Mouse (Mus musculus) forebrain, embryonic 16.5 days (tissue): ENCODE data around the gene Acap2. TPM values are rescaled to one million over a fixed set of nuclear protein-coding genes. Genes with fewer than 3 reads are reported as not detected.

Experiments used
- ATAC-seq: fragments of 200-750 bp; cut with Nextera tagmentation; 2 replicates; pipeline ENCODE4 v1.8.0; 2017; ENCODE audit warnings: mild to moderate bottlenecking, moderate library complexity
- H3K27ac ChIP-seq: fragments of 300-500 bp; sonication (generic); 2 replicates; pipeline ENCODE4 v1.5.1; 2014; ENCODE audit warnings: low read length, control low read depth
- H3K27me3 ChIP-seq: fragments of 300-500 bp; sonication (generic); replicated peaks from 2 replicates; pipeline ENCODE4 v1.6.1; 2014; ENCODE audit warnings: low read length; ENCODE audit not compliant: control insufficient read depth, insufficient read depth
- H3K36me3 ChIP-seq: fragments of 300-500 bp; sonication (generic); 2 replicates; pipeline ENCODE4 v1.6.1; 2014; ENCODE audit not compliant: control insufficient read depth, insufficient read depth
- H3K4me1 ChIP-seq: fragments of 300-500 bp; sonication (generic); replicated peaks from 2 replicates; pipeline ENCODE4 v1.6.1; 2014; ENCODE audit warnings: low read length; ENCODE audit not compliant: control insufficient read depth, insufficient read depth
- H3K4me2 ChIP-seq: fragments of 300-500 bp; sonication (generic); 2 replicates; pipeline ENCODE4 v1.6.1; 2014; ENCODE audit warnings: mild to moderate bottlenecking, low read length, control low read depth
- H3K4me3 ChIP-seq: fragments of 300-500 bp; sonication (generic); replicated peaks from 2 replicates; pipeline ENCODE4 v1.5.1; 2014; ENCODE audit warnings: mild to moderate bottlenecking, low read length, control low read depth
- H3K9ac ChIP-seq: fragments of 300-500 bp; sonication (generic); replicated peaks from 2 replicates; pipeline ENCODE4 v1.6.1; 2014; ENCODE audit warnings: low read depth, low read length, control low read depth
- H3K9me3 ChIP-seq: fragments of 300-500 bp; sonication (generic); 2 replicates; pipeline ENCODE4 v1.6.1; 2016; ENCODE audit warnings: low read length; ENCODE audit not compliant: control insufficient read depth
- WGBS: fragments of 180-500 bp; shearing (Covaris S2); extraction: QIAGEN DNeasy Blood & Tissue Kit; methylation state at CpG from one replicate; pipeline ENCODE4 v1.1.7; 2014; 5-methylcytosine and 5-hydroxymethylcytosine counted together
- polyA plus RNA-seq: library from polyadenylated mRNA; unstranded; fragments of >200 nt; fragmentation: Nextera tagmentation; extraction: Ambion mirVana; gene quantifications from 2 replicates; pipeline ENCODE4 v1.2.1, GENCODE M21; 2015

Gene Acap2
- polyA plus RNA-seq, 1 experiment from 2014 or later = 12.7 TPM

DNA sequence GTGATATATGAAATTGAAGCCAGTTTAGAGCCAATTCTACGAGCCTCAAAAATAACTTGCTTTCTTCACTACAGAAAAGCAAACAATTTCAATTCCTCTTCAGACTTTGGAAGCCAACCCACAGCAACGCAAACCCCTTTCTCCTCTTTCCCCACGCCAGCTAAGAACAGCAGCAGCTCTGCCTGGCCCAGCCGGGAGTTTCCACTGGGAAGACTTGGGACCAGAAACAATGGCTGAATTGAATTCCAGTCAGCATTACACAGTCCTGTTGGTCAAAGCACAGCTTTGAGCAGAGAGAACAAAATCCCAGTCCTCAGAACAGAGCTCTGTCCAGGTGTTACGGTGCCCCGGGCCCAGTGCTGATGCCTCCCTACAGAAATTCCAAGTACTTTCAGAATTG is 59.1 kb downstream of the Acap2 start:
- 18% methylated on average over 6 of the region's 6 CpGs for WGBS
- Histone ChIP-seq H3K36me3 (0 out of 2 replicates have a peak, but pooled peaks cover 2% of the 10 kb centered on the region), H3K27ac (no peak overlapping the region), H3K9ac (no peak overlapping the region), H3K9me3 (no peaks in the 10 kb centered on the region), H3K4me1 (no peaks in the 10 kb centered on the region; the same call in 1 of the 2 replicates), H3K27me3 (no peaks in the 10 kb centered on the region), H3K4me3 (no peak overlapping the region), H3K4me2 (no peak overlapping the region)
- ATAC-seq = no peak

DNA sequence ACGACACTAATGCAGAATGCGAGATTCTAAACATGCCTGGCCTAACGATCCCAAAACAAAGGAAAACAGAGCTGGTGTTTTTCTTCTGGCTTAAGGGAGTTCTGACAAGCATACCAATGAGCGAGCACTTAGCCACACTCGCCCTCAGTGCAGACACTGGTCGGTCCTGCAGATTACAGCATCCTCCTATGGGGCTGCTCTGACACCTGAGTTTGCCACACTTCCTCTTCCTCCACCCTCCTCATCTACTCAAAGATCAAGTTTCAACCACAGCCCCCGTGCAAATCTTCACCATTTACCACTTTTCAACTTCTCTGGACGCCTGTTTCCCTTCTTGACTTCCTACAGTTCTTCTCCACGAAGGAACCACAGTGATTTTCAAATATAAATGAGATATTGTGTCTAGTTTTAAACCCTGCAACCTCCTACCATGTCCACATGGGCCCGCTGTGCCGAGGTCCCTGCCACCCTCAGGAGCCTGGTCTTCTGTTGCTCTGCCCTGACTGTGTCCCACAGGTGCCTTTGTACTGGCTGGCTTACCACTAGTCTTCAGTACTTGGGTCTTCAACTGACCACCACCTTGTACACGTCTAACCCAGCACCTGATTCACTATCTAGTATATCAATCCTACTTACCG is 64.3 kb downstream of the Acap2 start:
- H3K9ac ChIP-seq = no peak overlapping the region
- no peak overlapping the region for H3K4me2 ChIP-seq
- H3K4me1 ChIP-seq = no peaks in the 10 kb centered on the region; the same call in 1 of the 2 replicates
- H3K27ac ChIP-seq = no peak overlapping the region
- WGBS = 60% methylated on average over 13 of the region's 13 CpGs
- no peak for ATAC-seq
- no peaks in the 10 kb centered on the region for H3K27me3 ChIP-seq
- H3K9me3 ChIP-seq = no peaks in the 10 kb centered on the region
- H3K36me3 ChIP-seq = 0 out of 2 replicates have a peak, but pooled peaks cover 2% of the 10 kb centered on the region
- no peak overlapping the region for H3K4me3 ChIP-seq

DNA sequence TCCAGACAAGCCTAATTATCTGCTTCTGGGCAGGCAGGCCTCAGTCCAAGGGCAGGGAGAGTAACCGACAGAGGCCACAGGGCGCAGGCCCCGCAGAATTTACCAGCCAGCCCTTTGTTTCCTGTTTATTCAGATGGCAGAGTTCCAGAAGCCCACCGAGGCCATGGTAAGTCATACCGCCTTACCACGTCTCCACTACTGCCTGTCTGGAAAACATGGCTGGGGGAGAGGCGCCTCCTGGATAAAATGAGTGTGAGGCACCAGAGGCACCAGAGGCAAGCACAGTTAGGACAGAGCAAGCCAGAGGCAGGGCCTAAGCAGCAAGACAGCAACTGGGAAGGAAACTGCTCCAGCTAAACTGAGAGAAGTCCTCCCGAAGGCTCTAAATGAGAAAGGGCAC is 65.5 kb downstream of the Acap2 start:
- Histone ChIP-seq H3K4me1 (no peaks in the 10 kb centered on the region), H3K36me3 (0 out of 2 replicates have a peak, but pooled peaks cover 2% of the 10 kb centered on the region), H3K4me2 (no peak overlapping the region), H3K27ac (no peak overlapping the region), H3K4me3 (no peak overlapping the region), H3K9me3 (no peaks in the 10 kb centered on the region), H3K9ac (no peak overlapping the region), H3K27me3 (no peaks in the 10 kb centered on the region)
- ATAC-seq = no peak
- 41% methylated on average over 8 of the region's 8 CpGs for WGBS

DNA sequence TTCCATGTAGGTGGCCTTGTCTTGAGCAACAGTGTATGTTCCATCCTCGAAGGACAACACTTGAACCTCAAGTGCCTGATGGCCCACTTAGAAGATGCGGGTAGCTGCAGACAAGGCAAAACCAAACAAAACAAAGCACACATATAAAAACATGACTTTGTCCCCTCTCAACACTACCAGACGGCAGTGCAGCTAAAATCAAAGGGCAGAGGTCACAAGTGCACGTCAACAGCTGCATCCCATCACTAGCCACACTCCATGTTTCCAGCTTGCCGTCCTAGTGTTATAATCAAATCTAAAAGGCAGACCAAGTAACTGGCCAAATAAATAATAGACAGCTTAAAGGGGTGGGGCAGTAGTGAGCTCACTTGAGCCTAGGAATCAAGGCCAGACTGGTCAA is 69.5 kb downstream of the Acap2 start:
- no peak overlapping the region for H3K27ac ChIP-seq
- no peaks in the 10 kb centered on the region for H3K4me1 ChIP-seq
- 79% methylated on average over 5 of the region's 5 CpGs for WGBS
- no peaks in the 10 kb centered on the region for H3K9me3 ChIP-seq
- no peak overlapping the region for H3K4me3 ChIP-seq
- no peak overlapping the region for H3K4me2 ChIP-seq
- ATAC-seq = no peak
- no peak overlapping the region for H3K9ac ChIP-seq
- H3K27me3 ChIP-seq = no peaks in the 10 kb centered on the region
- H3K36me3 ChIP-seq = no peaks in the 10 kb centered on the region

DNA sequence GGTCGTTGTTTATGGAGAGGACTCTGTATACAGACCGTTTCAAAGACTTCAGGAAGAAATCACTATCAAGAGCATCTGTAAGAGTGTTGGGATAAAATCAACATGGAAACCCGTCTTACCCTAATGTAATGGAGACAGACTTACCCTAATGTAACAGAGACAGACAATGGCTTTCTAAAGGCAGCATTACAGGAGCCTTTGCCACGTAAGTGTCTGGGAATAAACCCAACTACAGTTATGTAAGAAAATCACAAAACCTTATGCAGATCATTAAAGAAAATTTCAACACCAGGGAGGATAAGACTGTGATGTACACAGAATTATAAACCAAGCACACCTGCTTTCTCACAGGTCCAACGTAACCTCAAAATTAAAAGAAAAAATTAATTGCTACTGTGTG is 72.9 kb downstream of the Acap2 start:
- Histone ChIP-seq H3K36me3 (no peaks in the 10 kb centered on the region), H3K27ac (no peak overlapping the region), H3K4me2 (no peak overlapping the region), H3K4me3 (no peak overlapping the region), H3K9me3 (no peaks in the 10 kb centered on the region), H3K27me3 (no peaks in the 10 kb centered on the region), H3K9ac (no peak overlapping the region), H3K4me1 (no peaks in the 10 kb centered on the region)
- no peak for ATAC-seq
- WGBS = 88% methylated on average over 5 of the region's 5 CpGs

DNA sequence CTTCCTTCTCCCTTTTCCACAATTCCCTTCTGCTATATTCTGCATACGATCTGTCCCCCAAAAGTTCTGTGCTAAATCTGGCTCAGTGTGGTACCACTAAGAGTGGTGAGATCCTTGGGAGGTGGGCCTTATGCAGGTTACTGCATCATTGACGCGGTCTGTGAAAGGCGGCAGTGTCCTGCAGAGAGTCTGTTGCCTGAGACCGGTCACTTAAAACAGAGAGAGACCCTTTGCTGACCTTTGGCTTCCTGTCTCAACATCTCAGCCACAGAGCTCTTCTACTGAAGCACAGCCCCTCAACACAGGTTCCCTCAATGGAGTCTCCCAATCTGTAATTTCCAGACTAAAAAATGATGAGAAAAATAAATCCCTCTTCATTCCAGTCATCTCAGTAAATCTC is 76.1 kb downstream of the Acap2 start:
- ATAC-seq = no peak

DNA sequence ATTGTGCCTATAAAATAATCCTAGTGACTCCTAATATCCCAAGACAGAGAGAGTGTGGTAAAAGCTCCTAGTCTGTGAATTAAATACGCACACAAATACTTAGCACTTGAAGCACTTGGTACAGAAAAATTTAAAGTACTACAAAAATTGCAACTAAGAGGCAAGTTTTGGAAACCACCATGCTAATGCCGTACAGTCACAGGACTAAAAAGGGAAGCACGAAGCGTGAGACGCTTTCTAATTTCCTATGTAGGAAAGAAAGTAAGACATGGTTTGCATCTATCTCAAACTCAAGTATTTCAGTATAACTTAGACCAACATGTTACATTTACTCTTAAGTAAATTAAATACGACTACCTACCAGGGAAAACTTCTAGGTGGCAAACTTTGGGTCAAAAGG is 79.4 kb downstream of the Acap2 start:
- peaks cover 3% of the 10 kb centered on the region; the same call in 1 of the 2 replicates for H3K36me3 ChIP-seq
- H3K27me3 ChIP-seq = no peaks in the 10 kb centered on the region
- H3K9ac ChIP-seq = no peak overlapping the region
- H3K27ac ChIP-seq = no peak overlapping the region
- no peaks in the 10 kb centered on the region for H3K9me3 ChIP-seq
- no peaks in the 10 kb centered on the region for H3K4me1 ChIP-seq
- 95% methylated on average over 6 of the region's 6 CpGs for whole genome bisulfite sequencing
- no peak overlapping the region for H3K4me2 ChIP-seq
- H3K4me3 ChIP-seq = no peak overlapping the region
- no peak for ATAC-seq

More for the DNA sequence above, 76.1 kb downstream of the Acap2 start:
- H3K4me2 ChIP-seq = no peak overlapping the region
- H3K36me3 ChIP-seq = 0 out of 2 replicates have a peak, but pooled peaks cover 3% of the 10 kb centered on the region
- no peak overlapping the region for H3K9ac ChIP-seq
- no peaks in the 10 kb centered on the region for H3K9me3 ChIP-seq
- no peak overlapping the region for H3K27ac ChIP-seq
- H3K27me3 ChIP-seq = no peaks in the 10 kb centered on the region
- H3K4me1 ChIP-seq = no peaks in the 10 kb centered on the region
- WGBS = 75% methylated on average over 5 of the region's 5 CpGs
- H3K4me3 ChIP-seq = no peak overlapping the region

DNA sequence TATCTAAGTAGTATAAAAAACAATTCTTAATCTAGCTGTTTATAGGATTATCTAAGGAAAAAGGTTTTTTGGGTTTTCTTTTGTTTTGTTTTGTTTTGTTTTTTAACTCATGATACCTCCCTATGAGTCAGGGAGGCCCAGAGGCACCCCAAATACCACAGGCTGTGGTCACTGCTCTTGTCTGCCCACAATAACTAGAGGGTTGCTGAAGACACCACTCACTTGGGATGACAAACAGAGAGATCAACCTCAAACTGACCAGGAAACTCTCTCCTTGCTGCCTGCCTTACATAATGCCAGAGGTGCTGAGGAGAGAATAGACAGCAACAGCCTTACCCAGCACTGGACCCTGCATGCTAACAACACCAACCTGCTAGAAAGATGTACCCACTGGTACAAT is 87.4 kb downstream of the Acap2 start:
- no peak overlapping the region for H3K4me2 ChIP-seq
- no peak overlapping the region for H3K9ac ChIP-seq
- ATAC-seq = no peak
- no peak overlapping the region for H3K27ac ChIP-seq
- H3K9me3 ChIP-seq = peaks cover 2% of the 10 kb centered on the region; the same call in 1 of the 2 replicates
- H3K4me3 ChIP-seq = no peak overlapping the region
- peaks cover 18% of the 10 kb centered on the region for H3K36me3 ChIP-seq
- no peaks in the 10 kb centered on the region for H3K4me1 ChIP-seq
- H3K27me3 ChIP-seq = no peaks in the 10 kb centered on the region

DNA sequence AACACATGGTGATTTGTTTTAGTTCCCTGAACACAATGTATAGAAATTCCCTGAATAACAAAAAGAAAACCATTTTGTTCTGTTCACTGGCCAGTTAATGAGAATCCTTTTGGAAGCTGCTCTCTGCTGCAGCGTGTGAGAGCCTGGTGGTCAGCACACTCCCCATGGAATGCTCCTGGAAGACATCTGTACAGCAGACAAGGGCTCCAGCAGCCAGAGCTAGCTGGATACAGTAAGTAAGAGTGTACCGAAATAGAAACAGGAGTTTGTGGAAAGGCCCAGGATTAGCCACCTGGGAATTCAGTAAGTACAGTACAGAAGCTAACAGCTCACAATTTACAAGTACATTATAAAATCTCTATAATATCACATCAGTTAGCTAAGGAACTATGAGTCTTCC is 99.7 kb downstream of the Acap2 start:
- Histone ChIP-seq H3K27ac (no peak overlapping the region), H3K4me3 (no peak overlapping the region), H3K27me3 (no peaks in the 10 kb centered on the region), H3K4me1 (no peaks in the 10 kb centered on the region), H3K36me3 (peaks cover 12% of the 10 kb centered on the region), H3K9me3 (no peaks in the 10 kb centered on the region), H3K4me2 (no peak overlapping the region), H3K9ac (no peak overlapping the region)
- 67% methylated on average over 2 of the region's 2 CpGs for WGBS
- no peak for ATAC-seq

DNA sequence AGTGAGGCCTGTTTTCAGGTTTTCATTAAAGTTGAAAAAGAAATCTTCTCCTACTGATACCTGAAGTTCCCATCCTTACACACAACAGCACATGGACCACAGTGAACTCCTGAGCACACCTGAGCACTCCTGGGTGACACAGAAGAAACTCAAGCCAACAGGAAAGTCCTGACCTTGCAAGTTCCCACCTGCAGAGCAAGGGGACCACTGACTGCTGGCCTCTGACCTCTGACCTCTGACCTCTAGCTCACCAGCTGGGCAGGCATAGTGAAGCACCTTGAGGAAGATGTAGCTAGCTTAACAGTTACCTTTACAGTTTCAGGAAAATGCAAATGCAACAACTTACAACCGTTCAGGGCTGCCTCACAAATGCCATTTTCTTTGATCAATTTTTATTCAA is 101.1 kb downstream of the Acap2 start:
- Histone ChIP-seq H3K4me3 (no peak overlapping the region), H3K4me2 (no peak overlapping the region), H3K9ac (no peak overlapping the region), H3K4me1 (no peaks in the 10 kb centered on the region), H3K36me3 (peaks cover 12% of the 10 kb centered on the region), H3K9me3 (no peaks in the 10 kb centered on the region), H3K27me3 (no peaks in the 10 kb centered on the region), H3K27ac (no peak overlapping the region)
- WGBS = 61% methylated on average over 1 of the region's 1 CpGs
- no peak for ATAC-seq
